Mouse (Mus musculus) CH12.LX (cell line): ENCODE data around the gene Fgfr2.

Experiments used
- CTCF ChIP-seq, 2 experiments: IDR thresholded peaks in 1 of 2; conservative IDR thresholded peaks in 1 of 2; 2 replicates each; pipeline ENCODE4 v1.5.1; 2011 to 2012; ENCODE audit warnings: low read depth in 2 of 2, low read length in 2 of 2, improper control_type of control experiment in 1 of 2, inconsistent platforms in 1 of 2, mild to moderate bottlenecking in 1 of 2, moderate library complexity in 1 of 2
- E2F4 ChIP-seq: IDR thresholded peaks from 2 replicates; pipeline ENCODE4 v1.6.1; 2011; ENCODE audit warnings: low read depth, low read length, improper control_type of control experiment; ENCODE audit not compliant: insufficient replicate concordance
- EP300 ChIP-seq: IDR thresholded peaks from 2 replicates; pipeline ENCODE4 v1.6.1; 2011; ENCODE audit warnings: low read length, improper control_type of control experiment
- ETS1 ChIP-seq: conservative IDR thresholded peaks from 2 replicates; pipeline ENCODE4 v1.6.1; 2012; ENCODE audit warnings: low read depth, mild to moderate bottlenecking, inconsistent platforms, low read length, improper control_type of control experiment, moderate library complexity
- JUN ChIP-seq: IDR thresholded peaks from 2 replicates; pipeline ENCODE4 v1.6.1; 2011; ENCODE audit warnings: low read depth, mild to moderate bottlenecking, low read length, improper control_type of control experiment, moderate library complexity; ENCODE audit not compliant: insufficient read depth
- MAX ChIP-seq: IDR thresholded peaks from 2 replicates; pipeline ENCODE4 v1.6.1; 2011; ENCODE audit warnings: low read length, improper control_type of control experiment
- NELFE ChIP-seq: IDR thresholded peaks from 2 replicates; pipeline ENCODE4 v1.6.1; 2011; ENCODE audit warnings: low read depth, low read length, improper control_type of control experiment
- SIN3A ChIP-seq: IDR thresholded peaks from 2 replicates; pipeline ENCODE4 v1.6.1; 2012; ENCODE audit warnings: low read length, improper control_type of control experiment, inconsistent platforms
- SMC3 ChIP-seq: IDR thresholded peaks from 2 replicates; pipeline ENCODE4 v1.6.1; 2011; ENCODE audit warnings: low read depth, low read length, improper control_type of control experiment
- USF2 ChIP-seq: conservative IDR thresholded peaks from 2 replicates; pipeline ENCODE4 v1.6.1; 2011; ENCODE audit warnings: low read depth, low read length, improper control_type of control experiment
- ZC3H11A ChIP-seq: IDR thresholded peaks from 2 replicates; pipeline ENCODE4 v1.6.1; 2012; ENCODE audit warnings: low read depth, mild to moderate bottlenecking, inconsistent platforms, low read length, improper control_type of control experiment

- TF ChIP-seq SIN3A (no peak), CTCF (conservative IDR thresholded peaks at IDR 0.05 in 1 of 2, IDR thresholded peaks at IDR 0.05 in 1 of 2; ENCODE audit: low read depth in 2 of 2, low read length in 2 of 2) (no peak), USF2 (no peak), NELFE (no peak), ZC3H11A (no peak), EP300 (no peak), E2F4 (no peak), MAX (no peak), JUN (no peak), ETS1 (no peak), SMC3 (no peak)
Observed at GRCm38 (mm10) chr7:130604390-130604789, 2518.8 kb downstream of the Fgfr2 start.
